Mouse (Mus musculus) cerebellum, adult 11-12 months (tissue): ENCODE results near the gene Khdc1c.
"Not testable (repeated sequence)": the region's sequence is repeated elsewhere in the genome, so short reads cannot be mapped to it uniquely, and the experiment has no call there.

Source experiments
- DNase-seq: peaks from one replicate; pipeline ENCODE4 v3.0.0; 2022

Gene Khdc1c

GRCm38 (mm10) chr1:21368031-21368430 lies at the start of gene Khdc1c:
TSS of gene Khdc1c (plus strand) at chr1:21368331.
- DNase-seq: not testable (repeated sequence)

- not testable (repeated sequence) for DNase-seq
These were observed 47.9 kb upstream of the Khdc1c start for GRCm38 (mm10) chr1:21320271-21320670.

GRCm38 (mm10) chr1:21321656-21322055 lies 46.5 kb upstream of the Khdc1c start:
- no peak for DNase-seq

- DNase-seq: no peak
These were observed 44.0 kb upstream of the Khdc1c start for GRCm38 (mm10) chr1:21323996-21324574.

- DNase-seq: no peak
These were observed 43.5 kb upstream of the Khdc1c start for GRCm38 (mm10) chr1:21324633-21325032.

GRCm38 (mm10) chr1:21326733-21327132 lies 41.4 kb upstream of the Khdc1c start:
- no peak for DNase-seq

GRCm38 (mm10) chr1:21331161-21331560 lies 37.0 kb upstream of the Khdc1c start:
- DNase-seq: not testable (repeated sequence)

GRCm38 (mm10) chr1:21333222-21333973 lies 34.7 kb upstream of the Khdc1c start:
- no peak for DNase-seq

GRCm38 (mm10) chr1:21335836-21336235 lies 32.3 kb upstream of the Khdc1c start:
- no peak for DNase-seq

- DNase-seq: no peak
These were observed 27.4 kb upstream of the Khdc1c start for GRCm38 (mm10) chr1:21340745-21341144.

- DNase-seq: peak; percentile 9
These were observed 23.9 kb upstream of the Khdc1c start for GRCm38 (mm10) chr1:21344253-21344652.

GRCm38 (mm10) chr1:21344752-21345151 lies 23.4 kb upstream of the Khdc1c start:
- DNase-seq: not testable (repeated sequence)

- no peak for DNase-seq
These were observed 18.8 kb upstream of the Khdc1c start, which contains the start of gene Khdc1a for GRCm38 (mm10) chr1:21349341-21349740. TSS of gene Khdc1a (plus strand) at chr1:21349641.

GRCm38 (mm10) chr1:21383256-21383655 lies 15.1 kb downstream of the Khdc1c start, which contains the start of gene Khdc1b:
TSS of gene Khdc1b (plus strand) at chr1:21383556.
- DNase-seq: no peak

GRCm38 (mm10) chr1:21391138-21391671 lies 23.1 kb downstream of the Khdc1c start:
- no peak for DNase-seq

GRCm38 (mm10) chr1:21402804-21403203 lies 34.7 kb downstream of the Khdc1c start:
- no peak for DNase-seq

- no peak for DNase-seq
These were observed 39.1 kb downstream of the Khdc1c start for GRCm38 (mm10) chr1:21407266-21407665.

- peak; percentile 82 for DNase-seq
These were observed 43.4 kb downstream of the Khdc1c start for GRCm38 (mm10) chr1:21411331-21412196.

- no peak for DNase-seq
These were observed 44.0 kb downstream of the Khdc1c start for GRCm38 (mm10) chr1:21412197-21412555.

GRCm38 (mm10) chr1:21419370-21419769 lies 51.2 kb downstream of the Khdc1c start:
- no peak for DNase-seq
